Mouse (Mus musculus): ENCODE data around the gene Trappc2l. TPM values are rescaled to one million over a fixed set of nuclear protein-coding genes. Genes with fewer than 3 reads are reported as not detected.

Gene Trappc2l
- polyA plus RNA-seq, 1 experiment from 2014 or later, result 43.7 TPM

DNA sequence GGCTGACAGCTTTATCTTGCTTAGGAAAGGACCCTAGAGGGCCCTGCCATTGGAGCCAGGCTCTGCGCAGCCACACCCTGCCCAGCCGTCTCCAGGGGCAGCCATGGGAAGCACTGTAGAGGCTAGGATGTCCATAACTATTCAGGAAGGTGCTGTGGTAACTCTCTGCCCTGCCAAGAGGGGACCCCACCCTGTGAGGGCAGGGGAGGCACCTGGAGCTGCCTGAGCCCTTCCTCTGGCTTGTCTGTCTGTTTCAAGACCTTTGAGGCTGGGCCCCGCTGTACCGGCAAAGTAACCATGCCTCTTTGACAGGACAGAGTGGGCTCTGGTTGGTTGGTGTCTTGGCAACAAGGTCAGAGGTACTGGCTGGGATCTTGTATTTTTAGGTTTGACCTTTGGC is 29.4 kb downstream of the Trappc2l start:
- no peak overlapping the region for H3K4me2 ChIP-seq
- no peak overlapping the region for H3K9ac ChIP-seq (ENCODE audit: low read length)
- H3K27me3 ChIP-seq (ENCODE audit: control insufficient read depth, insufficient read depth, low read length), result no peaks in the 10 kb centered on the region
- WGBS, result 91% methylated on average over 4 of the region's 4 CpGs
- H3K4me3 ChIP-seq (ENCODE audit: low read depth, low read length), result no peak overlapping the region
- no peaks in the 10 kb centered on the region for H3K9me3 ChIP-seq (ENCODE audit: control insufficient read depth, low read length)
- peaks cover 15% of the 10 kb centered on the region for H3K4me1 ChIP-seq (ENCODE audit: control insufficient read depth, insufficient read depth, low read length)
- H3K27ac ChIP-seq (ENCODE audit: low read depth, low read length), result no peak overlapping the region
- ATAC-seq (ENCODE audit: low FRiP score) (no peak), DNase-seq (ENCODE audit: low spot score, missing footprints) (no peak)
- no peaks in the 10 kb centered on the region for H3K36me3 ChIP-seq (ENCODE audit: control insufficient read depth, insufficient read depth, low read length)

DNA sequence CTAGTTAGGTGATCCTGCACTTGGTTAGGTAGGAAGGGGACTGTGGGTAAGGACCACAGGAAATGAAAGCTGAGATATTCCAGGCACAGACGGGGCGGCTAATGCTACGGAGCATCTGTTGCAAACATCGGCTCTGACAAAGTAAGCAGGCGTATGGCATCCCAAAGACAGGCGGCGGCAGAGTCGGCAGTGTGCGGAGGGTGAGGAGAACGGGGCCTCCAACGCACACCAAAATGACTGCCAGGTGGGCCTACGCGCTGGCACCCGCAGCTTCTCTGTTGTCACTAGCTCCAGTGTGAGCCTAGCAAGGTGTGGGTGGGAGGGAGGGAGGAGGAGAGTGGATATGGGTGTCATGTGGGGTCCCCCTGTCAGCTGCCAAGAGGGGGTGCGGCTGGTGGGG is 30.0 kb downstream of the Trappc2l start:
- Histone ChIP-seq H3K9ac (ENCODE audit: low read length) (no peak overlapping the region), H3K27me3 (ENCODE audit: control insufficient read depth, insufficient read depth, low read length) (no peaks in the 10 kb centered on the region), H3K36me3 (ENCODE audit: control insufficient read depth, insufficient read depth, low read length) (no peaks in the 10 kb centered on the region), H3K4me2 (no peak overlapping the region), H3K4me1 (ENCODE audit: control insufficient read depth, insufficient read depth, low read length) (peaks cover 15% of the 10 kb centered on the region), H3K4me3 (ENCODE audit: low read depth, low read length) (no peak overlapping the region), H3K27ac (ENCODE audit: low read depth, low read length) (no peak overlapping the region), H3K9me3 (ENCODE audit: control insufficient read depth, low read length) (no peaks in the 10 kb centered on the region)
- DNase-seq (ENCODE audit: low spot score, missing footprints), result no peak
- no peak for ATAC-seq (ENCODE audit: low FRiP score)
- 88% methylated on average over 15 of the region's 15 CpGs for WGBS

GRCm38 (mm10) chr8:122642071-122642470 is 30.6 kb downstream of the Trappc2l start:
- Histone ChIP-seq H3K4me2 (no peak overlapping the region), H3K36me3 (ENCODE audit: control insufficient read depth, insufficient read depth, low read length) (no peaks in the 10 kb centered on the region), H3K4me3 (ENCODE audit: low read depth, low read length) (no peak overlapping the region), H3K4me1 (ENCODE audit: control insufficient read depth, insufficient read depth, low read length) (peaks cover 15% of the 10 kb centered on the region), H3K9ac (ENCODE audit: low read length) (no peak overlapping the region), H3K27ac (ENCODE audit: low read depth, low read length) (no peak overlapping the region), H3K27me3 (ENCODE audit: control insufficient read depth, insufficient read depth, low read length) (no peaks in the 10 kb centered on the region), H3K9me3 (ENCODE audit: control insufficient read depth, low read length) (no peaks in the 10 kb centered on the region)
- ATAC-seq (ENCODE audit: low FRiP score) (no peak), DNase-seq (ENCODE audit: low spot score, missing footprints) (no peak)
- 74% methylated on average over 9 of the region's 9 CpGs for WGBS

GRCm38 (mm10) chr8:122644175-122644954 is 32.9 kb downstream of the Trappc2l start:
- peaks cover 7% of the 10 kb centered on the region; the same call in 1 of the 2 replicates for H3K4me1 ChIP-seq (ENCODE audit: control insufficient read depth, insufficient read depth, low read length)
- H3K4me3 ChIP-seq (ENCODE audit: low read depth, low read length), result no peak overlapping the region
- WGBS, result 81% methylated on average over 6 of the region's 6 CpGs
- H3K9me3 ChIP-seq (ENCODE audit: control insufficient read depth, low read length), result no peaks in the 10 kb centered on the region
- ATAC-seq (ENCODE audit: low FRiP score) (no peak), DNase-seq (ENCODE audit: low spot score, missing footprints) (no peak)
- no peaks in the 10 kb centered on the region for H3K36me3 ChIP-seq (ENCODE audit: control insufficient read depth, insufficient read depth, low read length)
- H3K27ac ChIP-seq (ENCODE audit: low read depth, low read length), result no peak overlapping the region
- H3K27me3 ChIP-seq (ENCODE audit: control insufficient read depth, insufficient read depth, low read length), result no peaks in the 10 kb centered on the region
- H3K4me2 ChIP-seq, result no peak overlapping the region
- H3K9ac ChIP-seq (ENCODE audit: low read length), result no peak overlapping the region

- Histone ChIP-seq H3K36me3 (ENCODE audit: control insufficient read depth, insufficient read depth, low read length) (no peaks in the 10 kb centered on the region), H3K4me2 (no peak overlapping the region), H3K9ac (ENCODE audit: low read length) (no peak overlapping the region), H3K4me1 (ENCODE audit: control insufficient read depth, insufficient read depth, low read length) (no peaks in the 10 kb centered on the region), H3K27ac (ENCODE audit: low read depth, low read length) (no peak overlapping the region), H3K9me3 (ENCODE audit: control insufficient read depth, low read length) (no peaks in the 10 kb centered on the region), H3K27me3 (ENCODE audit: control insufficient read depth, insufficient read depth, low read length) (no peaks in the 10 kb centered on the region), H3K4me3 (ENCODE audit: low read depth, low read length) (no peak overlapping the region)
- ATAC-seq (ENCODE audit: low FRiP score) (no peak), DNase-seq (ENCODE audit: low spot score, missing footprints) (no peak)
- 90% methylated on average over 16 of the region's 16 CpGs for WGBS
These were observed 34.9 kb downstream of the Trappc2l start for GRCm38 (mm10) chr8:122646337-122646736.

DNA sequence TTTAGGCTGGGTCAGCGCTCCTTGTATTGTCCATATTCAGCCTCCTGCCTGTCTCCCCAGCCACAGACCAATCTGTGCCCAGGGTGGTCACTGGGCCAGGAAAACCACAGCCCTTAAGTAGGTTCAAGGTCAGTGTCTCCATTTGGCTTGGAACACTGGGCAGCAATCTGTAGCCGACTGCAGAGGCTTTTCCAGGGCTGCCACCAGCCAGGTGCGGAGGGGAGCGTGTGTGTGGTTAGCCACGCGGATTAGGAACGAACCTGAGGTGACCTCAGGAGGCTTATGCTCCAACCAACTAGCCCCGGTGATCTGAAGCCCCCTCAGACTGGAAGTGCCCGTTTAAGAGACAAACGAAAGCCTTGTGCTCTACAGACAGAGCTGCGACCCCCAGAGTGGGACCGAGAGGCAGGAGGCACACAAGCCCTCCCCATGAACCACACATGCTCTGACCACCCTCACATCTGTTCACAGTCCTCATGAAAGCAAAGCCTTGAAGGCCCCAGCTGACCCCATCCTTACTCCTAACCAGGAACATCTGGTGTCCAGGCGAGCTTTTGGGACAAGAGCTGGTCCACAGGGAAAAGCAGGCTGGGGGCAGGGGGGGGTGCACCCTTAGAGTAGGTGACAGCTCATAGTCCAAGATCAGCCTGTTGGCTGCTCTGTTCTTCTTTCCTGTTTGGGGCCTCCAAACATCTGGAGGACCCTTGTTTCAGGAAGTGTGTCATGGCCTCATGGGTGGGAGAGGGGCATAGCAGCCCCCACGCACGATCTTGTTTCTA is 36.9 kb downstream of the Trappc2l start:
- no peaks in the 10 kb centered on the region; the same call in 1 of the 2 replicates for H3K4me1 ChIP-seq (ENCODE audit: control insufficient read depth, insufficient read depth, low read length)

DNA sequence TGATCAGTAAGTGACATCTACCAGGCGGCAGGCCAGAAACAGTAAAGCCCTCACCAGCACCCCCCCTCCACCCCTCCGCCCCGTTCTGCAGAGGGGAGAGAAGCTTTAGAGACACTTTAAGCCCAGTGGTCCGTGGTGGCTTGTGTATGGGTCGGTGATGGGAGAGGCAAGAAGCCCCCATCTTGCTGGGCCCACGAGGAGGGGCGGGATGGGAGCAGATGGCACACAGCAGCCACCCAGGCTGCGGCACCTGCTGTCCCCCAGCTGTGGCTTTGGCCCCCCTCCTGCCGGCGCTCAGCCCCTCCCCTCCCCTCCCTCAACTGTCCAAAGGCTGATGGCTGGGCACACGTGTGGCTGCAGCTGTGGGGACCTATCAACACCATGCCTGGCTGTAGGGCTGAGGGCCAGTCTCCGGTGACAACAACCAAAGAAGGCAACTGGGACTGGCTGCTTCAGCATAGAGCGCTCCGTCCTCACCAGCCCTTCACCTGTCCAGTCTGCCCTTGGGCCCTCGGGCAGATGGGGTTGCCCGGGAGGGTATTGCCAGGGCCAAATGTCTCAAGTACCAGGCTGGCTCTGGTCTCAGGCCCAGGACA is 40.0 kb downstream of the Trappc2l start:
- 78% methylated on average over 16 of the region's 16 CpGs for WGBS

More for the DNA sequence above, 36.9 kb downstream of the Trappc2l start:
- H3K4me3 ChIP-seq (ENCODE audit: low read depth, low read length), result no peak overlapping the region
- H3K27me3 ChIP-seq (ENCODE audit: control insufficient read depth, insufficient read depth, low read length), result no peaks in the 10 kb centered on the region
- ATAC-seq (ENCODE audit: low FRiP score) (no peak), DNase-seq (ENCODE audit: low spot score, missing footprints) (no peak)
- 76% methylated on average over 15 of the region's 15 CpGs for WGBS
- no peaks in the 10 kb centered on the region for H3K9me3 ChIP-seq (ENCODE audit: control insufficient read depth, low read length)
- H3K9ac ChIP-seq (ENCODE audit: low read length), result no peak overlapping the region
- H3K4me2 ChIP-seq, result no peak overlapping the region
- no peak overlapping the region for H3K27ac ChIP-seq (ENCODE audit: low read depth, low read length)
- no peaks in the 10 kb centered on the region for H3K36me3 ChIP-seq (ENCODE audit: control insufficient read depth, insufficient read depth, low read length)

DNA sequence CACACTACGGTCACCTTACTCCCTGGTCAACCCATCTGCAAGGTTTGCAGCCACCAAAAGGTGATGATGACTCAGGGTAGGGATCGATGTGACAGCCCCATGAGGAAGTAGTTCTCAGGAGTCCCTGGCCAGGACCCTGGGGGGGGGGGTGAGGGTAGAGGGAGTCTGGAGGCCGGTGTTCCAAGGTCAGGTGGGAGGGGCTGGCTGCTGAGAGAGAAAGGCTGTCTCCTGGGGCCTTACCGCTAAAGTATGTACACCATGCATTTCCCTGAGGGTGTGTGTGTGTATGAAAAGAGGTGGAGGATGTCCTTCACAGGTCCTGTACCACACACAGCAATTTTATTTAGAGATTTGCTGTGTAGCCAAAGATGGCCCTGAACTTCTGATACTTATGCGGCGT is 41.2 kb downstream of the Trappc2l start:
- Histone ChIP-seq H3K27me3 (ENCODE audit: control insufficient read depth, insufficient read depth, low read length) (no peaks in the 10 kb centered on the region), H3K9ac (ENCODE audit: low read length) (no peak overlapping the region), H3K4me1 (ENCODE audit: control insufficient read depth, insufficient read depth, low read length) (no peaks in the 10 kb centered on the region; the same call in 1 of the 2 replicates), H3K4me3 (ENCODE audit: low read depth, low read length) (no peak overlapping the region), H3K9me3 (ENCODE audit: control insufficient read depth, low read length) (no peaks in the 10 kb centered on the region), H3K27ac (ENCODE audit: low read depth, low read length) (no peak overlapping the region), H3K4me2 (no peak overlapping the region), H3K36me3 (ENCODE audit: control insufficient read depth, insufficient read depth, low read length) (no peaks in the 10 kb centered on the region)
- no peak for ATAC-seq (ENCODE audit: low FRiP score)
- 76% methylated on average over 6 of the region's 6 CpGs for WGBS
- DNase-seq (ENCODE audit: low spot score, missing footprints), result no peak

More for the DNA sequence above, 40.0 kb downstream of the Trappc2l start:
- DNase-seq (ENCODE audit: low spot score, missing footprints) (no peak), ATAC-seq (ENCODE audit: low FRiP score) (peak; percentile 58)
- Histone ChIP-seq H3K4me1 (ENCODE audit: control insufficient read depth, insufficient read depth, low read length) (no peaks in the 10 kb centered on the region; the same call in 1 of the 2 replicates), H3K27me3 (ENCODE audit: control insufficient read depth, insufficient read depth, low read length) (no peaks in the 10 kb centered on the region), H3K9me3 (ENCODE audit: control insufficient read depth, low read length) (no peaks in the 10 kb centered on the region), H3K9ac (ENCODE audit: low read length) (no peak overlapping the region), H3K27ac (ENCODE audit: low read depth, low read length) (no peak overlapping the region), H3K4me2 (no peak overlapping the region), H3K4me3 (ENCODE audit: low read depth, low read length) (no peak overlapping the region), H3K36me3 (ENCODE audit: control insufficient read depth, insufficient read depth, low read length) (no peaks in the 10 kb centered on the region)

GRCm38 (mm10) chr8:122654768-122655167 is 43.3 kb downstream of the Trappc2l start:
- ATAC-seq (ENCODE audit: low FRiP score) (no peak), DNase-seq (ENCODE audit: low spot score, missing footprints) (no peak)
- no peaks in the 10 kb centered on the region for H3K27me3 ChIP-seq (ENCODE audit: control insufficient read depth, insufficient read depth, low read length)
- H3K9ac ChIP-seq (ENCODE audit: low read length), result no peak overlapping the region
- H3K4me1 ChIP-seq (ENCODE audit: control insufficient read depth, insufficient read depth, low read length), result peaks cover 3% of the 10 kb centered on the region; the same call in 1 of the 2 replicates
- 83% methylated on average over 7 of the region's 7 CpGs for WGBS
- no peak overlapping the region for H3K27ac ChIP-seq (ENCODE audit: low read depth, low read length)
- H3K4me3 ChIP-seq (ENCODE audit: low read depth, low read length), result no peak overlapping the region
- H3K9me3 ChIP-seq (ENCODE audit: control insufficient read depth, low read length), result no peaks in the 10 kb centered on the region
- H3K36me3 ChIP-seq (ENCODE audit: control insufficient read depth, insufficient read depth, low read length), result no peaks in the 10 kb centered on the region
- no peak overlapping the region for H3K4me2 ChIP-seq

All from midbrain, embryonic 11.5 days (tissue).